Mouse (Mus musculus) heart, adult 2 months (tissue): ENCODE data around the gene Ttyh2. TPM values are rescaled to one million over a fixed set of nuclear protein-coding genes. Genes with fewer than 3 reads are reported as not detected.

Source experiments
- DNase-seq, 2 experiments: peaks; one replicate each; pipeline ENCODE4 v3.0.0; 2021
- H3K27ac ChIP-seq: fragments of 200-600 bp; 2 replicates; pipeline ENCODE4 v1.8.1; 2022
- H3K27me3 ChIP-seq: fragments of 200-500 bp; 2 replicates; pipeline ENCODE4 v1.6.1; 2012; ENCODE audit warnings: mild to moderate bottlenecking, low read length, inconsistent platforms, mixed read lengths; ENCODE audit not compliant: control insufficient read depth, insufficient read depth
- H3K36me3 ChIP-seq: fragments of 200-500 bp; 2 replicates; pipeline ENCODE4 v1.6.1; 2012; ENCODE audit warnings: low read length, inconsistent platforms; ENCODE audit not compliant: control insufficient read depth, insufficient read depth
- H3K4me1 ChIP-seq: fragments of 200-500 bp; 2 replicates; pipeline ENCODE4 v1.6.1; 2011; ENCODE audit warnings: low read length; ENCODE audit not compliant: control insufficient read depth, insufficient read depth
- H3K4me3 ChIP-seq: fragments of 200-600 bp; 2 replicates; pipeline ENCODE4 v1.8.1; 2022
- H3K79me2 ChIP-seq: fragments of 200-500 bp; replicated peaks from 2 replicates; pipeline ENCODE4 v1.6.1; 2012; ENCODE audit warnings: mild to moderate bottlenecking, inconsistent platforms, low read length, moderate library complexity, mixed read lengths; ENCODE audit not compliant: control insufficient read depth, insufficient read depth
- H3K9ac ChIP-seq: fragments of 200-500 bp; 2 replicates; pipeline ENCODE4 v1.6.1; 2012; ENCODE audit warnings: low read depth, mild to moderate bottlenecking, control low read depth, inconsistent platforms, low read length, mixed read lengths
- CTCF ChIP-seq: fragments of 200-600 bp; IDR thresholded peaks from 2 replicates; pipeline ENCODE4 v1.8.1; 2022; ENCODE audit warnings: antibody characterized with exemption, mild to moderate bottlenecking, moderate library complexity
- EP300 ChIP-seq: fragments of 200-500 bp; IDR thresholded peaks from 2 replicates; pipeline ENCODE4 v1.6.1; 2011; ENCODE audit warnings: low read depth, low read length, control low read depth; ENCODE audit not compliant: insufficient read depth
- POLR2A ChIP-seq: fragments of 200-500 bp; IDR thresholded peaks from 2 replicates; pipeline ENCODE4 v1.6.1; 2011; ENCODE audit warnings: mild to moderate bottlenecking, low read depth, low read length, control low read depth; ENCODE audit not compliant: insufficient read depth
- WGBS: fragments of 180-500 bp; shearing (Covaris S2); methylation state at CpG from one replicate; pipeline ENCODE4 v1.1.7; 2018; 5-methylcytosine and 5-hydroxymethylcytosine counted together
- intact Hi-C: fragments of 180-260 bp; cut with DNase I; formaldehyde crosslinking; loops from one replicate; pipeline ENCODE4 v1.15.1; 2025
- polyA plus RNA-seq: library from polyadenylated mRNA; depleted of rRNA; stranded (reverse); fragments of >200 nt; gene quantifications from 2 replicates; pipeline ENCODE4 v1.2.3, GENCODE M21; 2012
- total RNA-seq, 2 experiments: library from RNA; stranded (reverse); gene quantifications; 2 replicates each; pipeline ENCODE4 v1.2.3; 2021

Gene Ttyh2
- total and polyA plus RNA-seq, 3 experiments: 4.3 to 6.3 (median 4.9) TPM

GRCm38 (mm10) chr11:114729832-114730363, 54.7 kb downstream of the Ttyh2 start:
- intact Hi-C loops: loop anchor here (5.0 kb wide), 1 partner anchor 53 kb away; the partner anchor contains the start of gene Ttyh2
- H3K4me3 ChIP-seq: no peak overlapping the region
- no peaks in the 10 kb centered on the region for H3K36me3 ChIP-seq
- H3K27ac ChIP-seq: no peak overlapping the region
- DNase-seq: no peak
- H3K79me2 ChIP-seq: no peaks in the 10 kb centered on the region
- no peaks in the 10 kb centered on the region for H3K27me3 ChIP-seq
- TF ChIP-seq EP300: no peak
- no peak for TF ChIP-seq CTCF
- TF ChIP-seq POLR2A: no peak
- no peak overlapping the region for H3K9ac ChIP-seq
- peaks cover 4% of the 10 kb centered on the region for H3K4me1 ChIP-seq
- 57% methylated on average over 6 of the region's 6 CpGs for WGBS

- no peak for TF ChIP-seq POLR2A
- no peak for TF ChIP-seq CTCF
- TF ChIP-seq EP300: no peak
These were observed 56.5 kb downstream of the Ttyh2 start for GRCm38 (mm10) chr11:114731711-114732110.

GRCm38 (mm10) chr11:114732890-114733289, 57.7 kb downstream of the Ttyh2 start:
- WGBS: 75% methylated on average over 22 of the region's 22 CpGs
- H3K27ac ChIP-seq: no peak overlapping the region
- TF ChIP-seq EP300 (no peak), POLR2A (no peak), CTCF (no peak)
- no peak overlapping the region for H3K9ac ChIP-seq
- no peak overlapping the region for H3K4me3 ChIP-seq
- H3K27me3 ChIP-seq: no peaks in the 10 kb centered on the region
- no peaks in the 10 kb centered on the region; the same call in 1 of the 2 replicates for H3K4me1 ChIP-seq
- DNase-seq: no peak
- no peaks in the 10 kb centered on the region for H3K36me3 ChIP-seq
- intact Hi-C loops: no loop called here
- H3K79me2 ChIP-seq: no peaks in the 10 kb centered on the region

More at GRCm38 (mm10) chr11:114731711-114732110, 56.5 kb downstream of the Ttyh2 start:
- DNase-seq: no peak
- intact Hi-C loops: no loop called here
- no peak overlapping the region for H3K9ac ChIP-seq
- H3K27ac ChIP-seq: no peak overlapping the region
- WGBS: 80% methylated on average over 4 of the region's 4 CpGs
- no peaks in the 10 kb centered on the region for H3K79me2 ChIP-seq
- no peaks in the 10 kb centered on the region for H3K36me3 ChIP-seq
- no peaks in the 10 kb centered on the region for H3K27me3 ChIP-seq
- no peak overlapping the region for H3K4me3 ChIP-seq
- peaks cover 4% of the 10 kb centered on the region for H3K4me1 ChIP-seq

GRCm38 (mm10) chr11:114736111-114736510, 60.9 kb downstream of the Ttyh2 start:
- H3K79me2 ChIP-seq: no peaks in the 10 kb centered on the region
- H3K27ac ChIP-seq: no peak overlapping the region
- DNase-seq: no peak
- no peak overlapping the region for H3K4me3 ChIP-seq
- no peaks in the 10 kb centered on the region for H3K36me3 ChIP-seq
- no peak overlapping the region for H3K9ac ChIP-seq
- TF ChIP-seq CTCF (peak; percentile 16; the same call in 1 of the 2 replicates), EP300 (no peak)
- 70% methylated on average over 2 of the region's 2 CpGs for WGBS
- H3K27me3 ChIP-seq: no peaks in the 10 kb centered on the region
- peaks cover 1% of the 10 kb centered on the region; the same call in 1 of the 2 replicates for H3K4me1 ChIP-seq
- intact Hi-C loops: no loop called here

- H3K9ac ChIP-seq: no peak overlapping the region
- TF ChIP-seq EP300 (no peak), CTCF (peak; percentile 70), POLR2A (no peak)
- H3K36me3 ChIP-seq: no peaks in the 10 kb centered on the region
- no peak overlapping the region for H3K27ac ChIP-seq
- peak; percentile 35 to 56 for DNase-seq
- intact Hi-C loops: no loop called here
- no peak overlapping the region for H3K4me3 ChIP-seq
- WGBS: 46% methylated on average over 11 of the region's 11 CpGs
- no peaks in the 10 kb centered on the region for H3K79me2 ChIP-seq
- peaks cover 1% of the 10 kb centered on the region; the same call in 1 of the 2 replicates for H3K4me1 ChIP-seq
- no peaks in the 10 kb centered on the region for H3K27me3 ChIP-seq
These were observed 61.8 kb downstream of the Ttyh2 start for GRCm38 (mm10) chr11:114736913-114737624.

GRCm38 (mm10) chr11:114740598-114740997, 65.4 kb downstream of the Ttyh2 start:
- no peak for TF ChIP-seq POLR2A
- TF ChIP-seq EP300: no peak
- no peak for TF ChIP-seq CTCF

More at GRCm38 (mm10) chr11:114740598-114740997, 65.4 kb downstream of the Ttyh2 start:
- no peaks in the 10 kb centered on the region for H3K79me2 ChIP-seq
- H3K27ac ChIP-seq: no peak overlapping the region
- 24% methylated on average over 10 of the region's 10 CpGs for WGBS
- peak in 1 of 2 experiments; percentile 13 for DNase-seq
- H3K36me3 ChIP-seq: no peaks in the 10 kb centered on the region
- intact Hi-C loops: no loop called here
- no peak overlapping the region for H3K4me3 ChIP-seq
- no peak overlapping the region for H3K9ac ChIP-seq
- H3K4me1 ChIP-seq: peaks cover 1% of the 10 kb centered on the region; the same call in 1 of the 2 replicates
- no peaks in the 10 kb centered on the region for H3K27me3 ChIP-seq
